Mouse (Mus musculus): ENCODE measurements around the gene Plekhg5.

The Plekhg5 gene

GRCm38 (mm10) chr4:152097911-152098799 lies 25.9 kb downstream of the Plekhg5 start:
- DNase-seq (ENCODE audit: low spot score) = no peak

- no peak for DNase-seq (ENCODE audit: low spot score)
These were observed 28.2 kb downstream of the Plekhg5 start for GRCm38 (mm10) chr4:152100541-152100940.

- no peak for DNase-seq (ENCODE audit: low spot score)
These were observed 28.9 kb downstream of the Plekhg5 start for GRCm38 (mm10) chr4:152101081-152101653.

GRCm38 (mm10) chr4:152101921-152102320 lies 29.6 kb downstream of the Plekhg5 start:
- no peak for DNase-seq (ENCODE audit: low spot score)

- no peak for DNase-seq (ENCODE audit: low spot score)
These were observed 30.7 kb downstream of the Plekhg5 start for GRCm38 (mm10) chr4:152103025-152103424.

GRCm38 (mm10) chr4:152106746-152107145 lies 34.4 kb downstream of the Plekhg5 start:
- no peak for DNase-seq (ENCODE audit: low spot score)

- DNase-seq (ENCODE audit: low spot score) = no peak
These were observed 35.2 kb downstream of the Plekhg5 start for GRCm38 (mm10) chr4:152107493-152107892.

- no peak for DNase-seq (ENCODE audit: low spot score)
These were observed 35.7 kb downstream of the Plekhg5 start for GRCm38 (mm10) chr4:152107971-152108509.

- no peak for DNase-seq (ENCODE audit: low spot score)
These were observed 36.4 kb downstream of the Plekhg5 start for GRCm38 (mm10) chr4:152108673-152109072.

- no peak for DNase-seq (ENCODE audit: low spot score)
These were observed 37.2 kb downstream of the Plekhg5 start for GRCm38 (mm10) chr4:152109509-152109908.

GRCm38 (mm10) chr4:152110689-152111088 lies 38.4 kb downstream of the Plekhg5 start:
- no peak for DNase-seq (ENCODE audit: low spot score)

GRCm38 (mm10) chr4:152112329-152112728 lies 40.0 kb downstream of the Plekhg5 start:
- no peak for DNase-seq (ENCODE audit: low spot score)

- DNase-seq (ENCODE audit: low spot score) = no peak
These were observed 41.8 kb downstream of the Plekhg5 start for GRCm38 (mm10) chr4:152114080-152114479.

GRCm38 (mm10) chr4:152115921-152116612 lies 43.8 kb downstream of the Plekhg5 start, which contains the start of gene Tnfrsf25:
Gene Tnfrsf25, plus strand, starts transcription at chr4:152115934.
- DNase-seq (ENCODE audit: low spot score) = no peak

- no peak for DNase-seq (ENCODE audit: low spot score)
These were observed 45.2 kb downstream of the Plekhg5 start for GRCm38 (mm10) chr4:152117538-152117937.

GRCm38 (mm10) chr4:152119396-152120292 lies 47.3 kb downstream of the Plekhg5 start:
- DNase-seq (ENCODE audit: low spot score) = no peak

- no peak for DNase-seq (ENCODE audit: low spot score)
These were observed 48.2 kb downstream of the Plekhg5 start for GRCm38 (mm10) chr4:152120311-152121182.

GRCm38 (mm10) chr4:152121183-152121505 lies 48.8 kb downstream of the Plekhg5 start:
- DNase-seq (ENCODE audit: low spot score) = no peak

GRCm38 (mm10) chr4:152124361-152124961 lies 52.2 kb downstream of the Plekhg5 start:
- no peak for DNase-seq (ENCODE audit: low spot score)
